Mouse (Mus musculus): ENCODE measurements around the gene Zer1. TPM values are rescaled to one million over a fixed set of nuclear protein-coding genes. Genes with fewer than 3 reads are reported as not detected.
"Not testable (repeated sequence)": the region's sequence is repeated elsewhere in the genome, so short reads cannot be mapped to it uniquely, and the experiment has no call there.

Gene Zer1
- total and polyA plus RNA-seq, 2 experiments from 2014 or later = 10.3 to 70.2 TPM

DNA sequence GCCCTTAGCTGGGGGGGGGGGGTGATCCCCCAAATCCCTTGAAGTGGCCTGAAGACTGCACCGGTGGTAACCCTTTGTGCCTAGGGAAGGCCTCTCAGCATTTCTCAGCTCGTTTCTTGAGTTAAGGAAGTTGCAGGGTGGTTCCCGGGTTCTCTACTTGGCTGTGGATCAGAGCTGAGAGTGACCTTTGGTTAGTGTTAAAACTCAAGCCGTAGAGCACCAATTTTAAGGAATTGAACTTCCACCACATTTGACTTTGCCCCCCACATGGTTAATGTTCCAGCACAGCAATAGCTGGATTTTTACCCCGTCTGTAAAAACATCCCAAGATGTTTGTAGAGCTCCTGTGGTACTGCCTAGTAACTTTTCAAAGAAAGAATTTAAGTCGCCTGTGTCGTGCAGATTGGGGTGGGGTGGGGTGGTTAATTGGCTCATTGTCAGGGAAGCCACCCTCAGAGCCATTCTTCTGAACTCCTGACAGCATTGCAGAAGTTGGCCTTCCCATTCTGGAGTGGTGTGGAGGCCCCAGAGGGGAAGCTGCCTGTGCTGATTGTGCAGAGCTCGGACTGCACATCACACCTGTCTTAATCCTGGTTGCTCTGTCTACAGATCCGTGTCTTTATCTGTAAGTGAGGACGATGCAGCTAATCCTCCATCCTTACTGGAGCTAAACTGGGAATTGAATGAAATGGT is 10.7 kb upstream of the Zer1 start:
- Histone ChIP-seq H3K9me3 (ENCODE audit: low read length) (no peaks in the 10 kb centered on the region), H3K4me1 (ENCODE audit: insufficient read depth) (peaks cover 21% of the 10 kb centered on the region), H3K4me2 (ENCODE audit: low read depth) (peak overlapping the region; percentile 88), H3K9ac (peak overlapping the region; percentile 77; the same call in 1 of the 2 replicates), H3K27ac (ENCODE audit: low read depth, low read length) (no peak overlapping the region), H3K36me3 (ENCODE audit: insufficient read depth) (peaks cover 17% of the 10 kb centered on the region), H3K27me3 (ENCODE audit: insufficient read depth, low read length) (no peaks in the 10 kb centered on the region), H3K4me3 (ENCODE audit: low read depth, low read length) (peak overlapping the region; percentile 88)
- DNase-seq (no peak), ATAC-seq (no peak)
- 48% methylated on average over 10 of the region's 10 CpGs for WGBS
- no peak for TF ChIP-seq CTCF (IDR thresholded peaks at IDR 0.05; ENCODE audit: low read depth)

DNA sequence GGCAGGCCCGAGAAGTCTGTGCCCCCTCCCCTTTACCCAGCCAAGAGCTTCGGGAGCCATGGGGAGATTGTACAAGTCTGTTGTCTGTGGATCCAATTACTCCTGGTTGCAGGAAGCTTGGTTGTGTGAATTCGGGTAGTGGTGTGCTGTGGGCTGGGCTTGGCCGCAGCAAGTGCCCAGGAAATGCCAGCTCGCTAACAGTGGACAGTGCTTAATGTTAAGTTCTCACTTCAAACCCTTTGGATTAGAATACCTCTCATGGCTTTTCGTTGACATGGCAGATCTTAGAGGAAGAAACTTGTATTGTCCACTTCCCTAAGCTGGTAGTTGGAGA is 10.0 kb upstream of the Zer1 start:
- no peak for ATAC-seq
- no peak for DNase-seq

DNA sequence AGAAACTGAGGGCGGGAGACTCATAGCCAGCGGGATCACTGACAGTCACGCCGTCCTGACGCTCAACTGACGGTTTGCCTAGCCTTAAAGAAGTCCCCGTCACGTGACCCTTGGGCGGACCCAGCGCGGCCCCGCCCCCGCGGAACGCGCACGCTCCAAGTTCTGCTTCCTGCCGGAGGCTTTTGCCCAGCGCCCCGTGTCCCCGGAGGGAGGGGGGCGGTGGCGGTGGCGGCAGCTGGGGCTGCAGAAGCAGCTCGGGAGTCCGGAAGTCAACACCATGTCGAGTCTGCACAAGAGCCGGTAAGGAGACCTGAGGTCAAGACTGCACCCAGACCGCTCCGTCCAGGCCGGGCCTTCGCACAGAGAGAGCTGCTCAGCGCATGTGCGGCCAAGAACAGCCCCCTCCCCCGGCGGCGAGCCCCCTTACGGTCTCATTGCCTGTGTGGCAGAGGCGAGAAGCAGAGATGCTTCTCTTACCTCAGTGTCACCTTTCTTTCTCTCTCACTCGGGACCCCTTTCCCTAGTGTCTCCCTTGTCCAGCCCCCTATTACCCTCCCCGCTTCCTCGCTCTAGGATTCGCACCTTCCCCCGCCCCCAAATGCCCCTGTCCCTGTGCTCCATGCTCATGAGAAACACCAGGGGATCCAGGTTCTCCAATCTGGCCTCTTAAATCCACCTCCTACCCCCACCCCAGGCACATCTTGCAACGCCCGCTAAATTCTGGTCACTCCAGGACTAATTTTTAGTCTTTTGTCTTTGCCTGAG is 9.4 kb upstream of the Zer1 start, which contains the start of gene Tbc1d13:
Gene Tbc1d13, plus strand, starts transcription at position 134 of the 765 bp plus-strand sequence.
- peak within 1 kb of the TSS; percentile 88 for H3K4me3 ChIP-seq (ENCODE audit: low read depth, low read length)
- WGBS = under 1% methylated on average over 46 of the region's 46 CpGs
- no peaks in the 10 kb centered on the region for H3K27me3 ChIP-seq (ENCODE audit: insufficient read depth, low read length)
- TF ChIP-seq CTCF (IDR thresholded peaks at IDR 0.05; ENCODE audit: low read depth) = 0 out of 2 replicates have a peak, but pooled peaks have one; percentile 19
- peaks cover 21% of the 10 kb centered on the region for H3K4me1 ChIP-seq (ENCODE audit: insufficient read depth)
- DNase-seq = peak; percentile 95
- H3K9ac ChIP-seq = peak within 1 kb of the TSS; percentile 77
- H3K4me2 ChIP-seq (ENCODE audit: low read depth) = peak within 1 kb of the TSS; percentile 88
- ATAC-seq = peak; percentile 98
- no peaks in the 10 kb centered on the region for H3K9me3 ChIP-seq (ENCODE audit: low read length)
- H3K27ac ChIP-seq (ENCODE audit: low read depth, low read length) = peak within 1 kb of the TSS; percentile 69
- peaks cover 10% of the 10 kb centered on the region for H3K36me3 ChIP-seq (ENCODE audit: insufficient read depth)

More for the DNA sequence above, 10.0 kb upstream of the Zer1 start:
- peak overlapping the region; percentile 88 for H3K4me2 ChIP-seq (ENCODE audit: low read depth)
- peak overlapping the region; percentile 88 for H3K4me3 ChIP-seq (ENCODE audit: low read depth, low read length)
- no peaks in the 10 kb centered on the region for H3K27me3 ChIP-seq (ENCODE audit: insufficient read depth, low read length)
- H3K9ac ChIP-seq = peak overlapping the region; percentile 77
- H3K27ac ChIP-seq (ENCODE audit: low read depth, low read length) = peak overlapping the region; percentile 69
- WGBS = 24% methylated on average over 6 of the region's 6 CpGs
- H3K36me3 ChIP-seq (ENCODE audit: insufficient read depth) = peaks cover 14% of the 10 kb centered on the region
- peaks cover 21% of the 10 kb centered on the region for H3K4me1 ChIP-seq (ENCODE audit: insufficient read depth)
- H3K9me3 ChIP-seq (ENCODE audit: low read length) = no peaks in the 10 kb centered on the region
- no peak for TF ChIP-seq CTCF (IDR thresholded peaks at IDR 0.05; ENCODE audit: low read depth)

- DNase-seq (no peak), ATAC-seq (no peak)
- Histone ChIP-seq H3K9ac (peak overlapping the region; percentile 77), H3K27me3 (ENCODE audit: insufficient read depth, low read length) (no peaks in the 10 kb centered on the region), H3K9me3 (ENCODE audit: low read length) (no peaks in the 10 kb centered on the region), H3K27ac (ENCODE audit: low read depth, low read length) (peak overlapping the region; percentile 30; the same call in 1 of the 2 replicates), H3K4me2 (ENCODE audit: low read depth) (peak overlapping the region; percentile 88), H3K36me3 (ENCODE audit: insufficient read depth) (peaks cover 9% of the 10 kb centered on the region), H3K4me3 (ENCODE audit: low read depth, low read length) (peak overlapping the region; percentile 88), H3K4me1 (ENCODE audit: insufficient read depth) (peaks cover 21% of the 10 kb centered on the region)
- WGBS = 19% methylated on average over 16 of the region's 16 CpGs
- TF ChIP-seq CTCF (IDR thresholded peaks at IDR 0.05; ENCODE audit: low read depth) = no peak
Observed at GRCm38 (mm10) chr2:30132801-30133612, 8.6 kb upstream of the Zer1 start.

DNA sequence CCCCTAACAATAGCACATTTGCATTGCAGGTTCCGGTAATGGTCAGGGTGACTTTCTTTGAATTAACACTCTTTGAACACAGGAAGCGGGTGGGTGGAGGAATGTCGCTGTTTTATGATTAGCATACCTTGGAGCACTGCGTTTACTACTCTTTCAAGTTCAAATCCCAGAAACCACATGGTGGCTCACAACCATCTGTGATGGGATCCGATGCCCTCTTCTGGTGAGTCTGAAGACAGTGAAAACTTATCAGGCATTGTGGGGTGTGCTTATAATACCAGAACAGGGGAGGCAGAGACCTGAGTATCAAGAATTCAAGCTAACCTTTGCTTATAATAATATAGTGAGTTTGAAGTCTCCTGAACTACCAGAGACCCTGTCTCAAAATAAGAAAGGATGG is 6.9 kb upstream of the Zer1 start:
- not testable (repeated sequence) for H3K4me2 ChIP-seq (ENCODE audit: low read depth); H3K4me3 ChIP-seq (ENCODE audit: low read depth, low read length); H3K27me3 ChIP-seq (ENCODE audit: insufficient read depth, low read length); DNase-seq; H3K36me3 ChIP-seq (ENCODE audit: insufficient read depth); ATAC-seq; H3K9me3 ChIP-seq (ENCODE audit: low read length); H3K9ac ChIP-seq; H3K27ac ChIP-seq (ENCODE audit: low read depth, low read length)
- H3K4me1 ChIP-seq (ENCODE audit: insufficient read depth) = peaks cover 21% of the 10 kb centered on the region
- peak; percentile 30 for TF ChIP-seq CTCF (IDR thresholded peaks at IDR 0.05; ENCODE audit: low read depth)
- WGBS = 56% methylated on average over 5 of the region's 5 CpGs

GRCm38 (mm10) chr2:30130156-30130555 is 5.8 kb upstream of the Zer1 start:
- H3K9ac ChIP-seq = no peak overlapping the region
- H3K9me3 ChIP-seq (ENCODE audit: low read length) = no peaks in the 10 kb centered on the region
- WGBS = 81% methylated on average over 4 of the region's 4 CpGs
- no peak overlapping the region for H3K27ac ChIP-seq (ENCODE audit: low read depth, low read length)
- H3K36me3 ChIP-seq (ENCODE audit: insufficient read depth) = no peaks in the 10 kb centered on the region
- H3K4me3 ChIP-seq (ENCODE audit: low read depth, low read length) = no peak overlapping the region
- H3K4me2 ChIP-seq (ENCODE audit: low read depth) = no peak overlapping the region
- DNase-seq (no peak), ATAC-seq (no peak)
- peaks cover 16% of the 10 kb centered on the region for H3K4me1 ChIP-seq (ENCODE audit: insufficient read depth)
- no peaks in the 10 kb centered on the region for H3K27me3 ChIP-seq (ENCODE audit: insufficient read depth, low read length)
- no peak for TF ChIP-seq CTCF (IDR thresholded peaks at IDR 0.05; ENCODE audit: low read depth)
